Mouse (Mus musculus) adrenal gland, adult (tissue): Measurements from ENCODE around the gene Bckdhb.
"Not testable (repeated sequence)": the region's sequence is repeated elsewhere in the genome, so short reads cannot be mapped to it uniquely, and the experiment has no call there.

Experiments
- DNase-seq, 2 experiments: peaks; one replicate each; pipeline ENCODE4 v3.0.0; 2022 to 2023; ENCODE audit warnings: low spot score in 1 of 2; ENCODE audit not compliant: inconsistent age in 2 of 2

The Bckdhb gene

DNA sequence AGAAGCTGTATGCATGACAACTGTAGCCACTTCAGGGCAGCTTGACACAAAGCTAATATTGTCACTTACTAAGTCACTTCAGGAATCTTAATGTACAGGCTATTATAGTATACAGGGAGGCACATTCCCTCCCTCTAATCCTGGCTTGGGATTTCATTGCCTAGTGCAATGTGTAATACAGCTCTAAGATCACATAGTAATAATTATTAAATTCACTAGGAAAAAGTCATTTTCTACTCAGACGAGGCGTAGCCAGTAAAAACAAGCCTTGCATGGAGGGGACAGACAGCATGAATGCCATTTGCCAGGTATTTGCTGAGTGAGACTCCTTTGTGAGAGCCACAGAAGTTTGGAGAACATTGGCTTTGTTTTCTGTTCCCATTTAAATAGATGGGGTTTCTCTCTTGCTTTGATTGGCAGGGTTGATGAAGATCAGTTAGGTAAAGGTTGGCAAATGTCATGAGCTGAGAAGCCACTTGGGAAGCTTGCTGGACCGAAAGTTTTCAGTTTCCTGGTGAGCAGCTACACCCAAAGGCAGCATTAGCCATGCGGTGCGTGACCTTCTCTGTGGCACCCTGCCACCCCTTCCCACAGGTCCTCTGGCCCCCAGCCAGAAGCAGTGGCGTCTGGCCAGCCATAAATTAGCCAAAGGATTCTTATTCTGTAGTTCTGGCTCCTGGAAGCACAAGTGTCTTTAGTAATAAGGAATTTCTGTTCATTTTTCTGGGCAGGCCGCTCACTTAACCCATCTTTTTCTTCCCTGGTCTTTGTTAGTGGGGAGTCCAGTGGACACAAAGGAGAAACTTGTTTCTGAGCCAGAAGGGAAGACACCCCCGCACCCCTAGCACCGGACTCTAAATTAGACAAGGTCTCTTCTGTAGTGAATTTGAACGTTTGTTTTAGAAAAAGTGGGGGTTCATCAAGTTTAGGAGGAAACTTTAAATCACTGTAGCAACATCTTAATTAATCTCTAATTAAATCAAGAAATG, 37.4 kb downstream of the Bckdhb start:
- DNase-seq = peak; percentile 69 to 89

DNA sequence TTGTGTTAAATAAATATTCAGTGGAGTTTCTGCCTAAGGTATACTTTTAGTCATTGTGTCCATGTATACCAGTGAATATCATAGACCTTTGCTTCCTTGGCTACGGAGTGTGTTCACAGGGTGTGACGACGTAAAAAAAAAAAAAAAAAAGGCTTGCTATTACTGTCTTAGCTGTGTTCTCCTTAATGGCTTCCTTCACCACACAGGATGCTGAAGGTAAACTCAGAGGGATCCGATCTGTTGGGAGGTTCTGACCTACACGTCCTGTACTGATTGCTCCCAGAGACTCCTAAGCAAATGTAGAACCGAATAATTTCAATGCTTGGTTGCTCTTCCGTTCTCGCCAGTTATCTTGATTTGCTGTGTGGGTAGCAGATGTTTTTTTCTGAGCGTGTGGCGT, 38.4 kb downstream of the Bckdhb start:
- no peak for DNase-seq

DNA sequence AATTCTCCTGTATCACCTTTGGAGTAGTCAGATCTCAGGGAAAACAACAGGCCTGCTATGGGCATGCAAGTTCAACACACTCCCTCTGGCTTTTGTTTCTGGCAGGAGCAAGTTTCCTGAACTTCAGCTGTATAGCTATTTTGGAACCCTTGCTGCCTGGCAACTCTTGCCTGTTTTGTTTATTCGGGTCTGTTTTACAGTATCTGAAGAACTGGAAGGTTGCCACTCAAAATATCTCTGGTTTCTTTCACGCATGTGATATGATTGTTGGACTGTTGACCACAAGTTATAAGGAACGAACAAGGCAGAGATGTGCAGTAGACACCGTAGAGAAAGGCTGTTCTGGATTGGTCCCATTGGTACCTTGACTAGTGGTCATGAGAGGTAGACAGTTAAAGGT, 39.4 kb downstream of the Bckdhb start:
- DNase-seq = no peak

DNA sequence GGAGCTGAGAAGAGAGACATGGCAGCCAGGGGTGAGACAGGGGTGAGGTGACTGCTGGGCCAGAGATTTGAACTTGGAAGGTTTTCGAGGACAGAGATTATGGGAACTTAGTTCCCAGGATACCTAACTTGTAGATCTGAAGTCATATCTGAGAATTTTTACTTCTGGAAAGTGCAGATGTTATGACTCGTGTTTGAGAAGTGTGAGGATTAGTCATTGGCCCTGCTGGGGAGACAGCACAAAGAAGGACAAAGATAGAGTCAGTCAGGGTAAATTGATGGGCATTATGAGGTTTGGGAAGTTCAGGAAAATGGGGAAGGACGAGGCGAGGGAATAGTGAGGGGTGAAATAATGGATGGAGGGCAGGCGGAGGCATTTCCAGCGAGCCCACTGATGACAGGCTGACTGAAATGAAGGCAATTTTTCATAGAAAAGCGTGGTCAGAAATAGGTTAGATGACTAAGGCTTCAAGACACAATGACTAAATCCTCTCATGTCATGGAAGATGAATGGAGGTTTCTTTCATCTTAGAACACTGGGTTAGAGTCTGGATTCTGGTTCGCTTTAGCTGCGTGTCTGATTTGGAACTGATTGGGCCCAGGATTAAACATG, 42.6 kb downstream of the Bckdhb start:
- DNase-seq = peak; percentile 36 to 86

DNA sequence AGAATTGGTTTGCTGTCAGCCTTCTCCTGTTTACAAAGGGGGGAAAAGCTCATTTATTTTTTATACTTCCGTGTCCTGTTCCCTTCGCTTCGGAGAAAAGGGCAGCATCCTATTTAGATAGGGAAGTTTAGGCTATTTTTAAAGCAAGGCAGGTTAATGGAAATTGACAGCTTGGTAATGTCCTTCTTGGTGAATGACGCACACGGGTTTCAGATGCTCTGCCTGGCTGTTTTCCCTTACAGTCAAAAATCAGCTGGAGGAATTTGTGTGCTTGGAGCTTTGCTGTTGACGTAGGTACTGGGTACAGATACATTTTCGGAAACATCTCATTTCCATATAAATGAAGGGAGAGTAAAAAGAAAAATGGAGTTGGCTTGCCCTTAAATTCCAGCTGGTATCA, 44.4 kb downstream of the Bckdhb start:
- no peak for DNase-seq

DNA sequence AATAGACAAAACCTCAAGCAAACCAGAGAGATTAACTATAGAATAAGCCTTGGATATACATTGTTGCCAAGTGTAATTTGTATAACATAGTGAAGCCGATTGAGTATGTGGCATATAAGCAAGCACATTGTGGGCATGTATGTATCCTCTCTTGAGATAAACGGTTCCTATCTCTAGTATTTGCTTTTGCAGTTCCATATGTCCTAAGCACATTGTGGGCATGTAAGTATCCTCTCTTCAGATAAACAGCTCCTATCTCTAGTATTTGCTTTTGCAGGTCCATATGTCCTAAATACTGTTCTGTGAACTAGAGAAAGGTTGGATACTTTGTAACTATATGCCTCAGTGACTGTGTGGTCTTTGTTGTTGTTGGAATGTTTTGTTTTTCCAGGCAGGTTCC, 48.5 kb downstream of the Bckdhb start:
- no peak for DNase-seq

DNA sequence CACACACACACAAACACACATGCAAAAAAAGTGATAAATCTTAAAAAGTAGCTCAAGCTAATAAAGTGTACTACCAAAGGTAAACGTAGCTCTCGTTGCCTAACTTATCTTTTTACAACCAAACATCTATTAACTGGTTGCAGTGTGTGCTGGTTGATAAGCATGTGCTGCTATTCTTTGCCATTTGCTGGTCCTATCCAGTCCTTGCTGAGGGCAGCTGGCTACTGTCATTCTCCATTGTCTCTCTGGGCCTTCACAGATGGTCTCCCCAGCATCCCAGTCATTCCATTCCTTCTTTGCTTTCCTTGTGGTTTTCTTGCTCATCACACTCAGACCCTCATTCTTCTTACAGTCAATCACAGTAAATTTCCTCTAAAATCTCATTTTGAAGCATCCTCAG, 50.9 kb downstream of the Bckdhb start:
- DNase-seq = no peak

DNA sequence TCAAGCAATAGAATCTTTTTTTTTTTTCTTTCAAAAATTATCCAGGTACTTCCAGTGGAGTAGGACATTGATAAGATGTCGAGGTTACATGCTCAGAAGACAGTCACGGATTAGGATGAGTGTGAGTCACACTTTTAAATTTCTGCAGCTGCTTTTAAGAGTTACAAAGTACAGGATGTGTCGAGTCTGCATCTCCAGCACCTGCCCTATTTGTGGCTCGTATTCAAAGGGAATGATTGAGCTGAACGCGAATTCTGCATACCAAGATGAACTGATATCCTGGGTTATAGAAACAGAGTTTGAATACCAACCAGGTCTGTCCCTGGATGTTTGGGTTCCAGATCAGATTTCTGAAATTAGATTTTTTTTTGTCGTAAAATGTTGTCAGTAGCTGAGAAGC, 56.3 kb downstream of the Bckdhb start:
- DNase-seq = no peak

DNA sequence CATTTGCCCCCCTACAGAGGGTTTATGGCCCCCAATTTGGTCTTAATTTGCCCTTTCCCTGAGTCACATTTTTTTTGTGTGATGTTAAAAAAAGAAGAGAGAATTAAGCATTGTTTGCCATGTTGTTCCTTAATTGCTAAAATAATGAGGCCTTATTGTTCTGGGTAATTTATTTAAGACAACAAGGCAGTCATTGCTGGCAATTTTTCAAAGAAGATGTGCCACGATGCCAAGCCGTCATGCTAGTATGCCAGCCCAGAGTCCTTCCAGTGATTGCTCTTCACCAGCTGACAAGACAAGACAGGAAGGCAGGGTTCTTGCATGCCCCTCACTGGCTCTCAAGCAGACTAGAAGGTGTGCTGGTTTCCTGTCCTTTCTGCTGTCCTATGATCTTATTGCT, 84.0 kb downstream of the Bckdhb start:
- DNase-seq = no peak

DNA sequence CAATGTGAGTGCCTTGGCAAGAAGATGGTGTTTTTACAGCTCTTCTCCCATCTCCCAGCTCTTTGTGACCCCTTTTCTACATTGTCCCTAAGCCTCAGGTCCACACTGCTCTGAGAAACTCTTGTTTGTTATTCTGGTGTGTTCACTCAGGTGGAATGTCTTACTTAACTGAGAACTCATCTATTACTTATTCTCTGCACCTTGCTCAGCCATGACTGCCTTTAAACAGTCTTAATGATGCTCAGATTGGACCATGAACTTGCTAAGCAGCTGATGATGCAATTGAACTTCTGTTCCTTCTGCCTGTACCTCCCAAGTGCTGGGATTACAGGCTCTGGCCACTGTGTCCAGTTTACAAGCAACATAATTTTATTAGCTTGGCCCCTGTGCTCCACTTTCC, 86.2 kb downstream of the Bckdhb start:
- no peak for DNase-seq

DNA sequence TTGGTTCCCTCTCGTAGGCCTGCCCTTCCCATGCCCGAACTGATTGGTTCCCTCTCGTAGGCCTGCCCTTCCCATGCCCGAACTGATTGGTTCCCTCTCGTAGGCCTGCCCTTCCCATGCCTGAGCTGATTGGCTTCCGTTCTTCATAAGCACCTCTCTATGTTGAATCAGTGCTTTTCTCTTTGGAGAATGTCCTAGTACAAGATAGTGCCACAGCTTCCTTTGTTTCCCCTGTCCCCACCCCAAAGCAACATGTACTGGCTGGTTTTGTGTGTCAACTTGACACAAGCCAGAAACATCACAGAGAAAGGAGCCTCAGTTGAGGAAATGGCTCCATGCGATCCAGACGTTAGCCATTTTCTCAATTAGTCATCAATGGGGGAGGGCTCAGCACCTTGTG, 93.2 kb downstream of the Bckdhb start:
- DNase-seq = not testable (repeated sequence)

DNA sequence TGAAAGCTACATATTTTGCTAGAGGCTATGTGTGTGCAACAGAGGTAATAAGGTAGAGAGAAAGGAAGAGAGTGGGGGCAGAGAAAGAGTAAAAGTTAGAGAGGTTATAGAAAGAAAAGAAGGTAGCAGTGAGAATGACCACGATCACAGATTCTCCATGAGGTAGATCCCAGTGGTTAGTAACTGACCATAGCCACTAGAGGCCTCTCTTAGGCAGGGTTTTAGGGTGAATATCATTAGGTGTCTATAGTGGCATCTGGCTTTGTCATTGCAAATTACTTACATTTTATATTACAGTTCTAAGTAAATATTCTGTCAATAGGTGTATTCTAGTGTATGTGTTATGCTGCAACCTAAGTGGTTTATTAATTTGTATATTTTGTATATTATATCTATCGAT, 94.7 kb downstream of the Bckdhb start:
- peak in 1 of 2 experiments; percentile 55 for DNase-seq

DNA sequence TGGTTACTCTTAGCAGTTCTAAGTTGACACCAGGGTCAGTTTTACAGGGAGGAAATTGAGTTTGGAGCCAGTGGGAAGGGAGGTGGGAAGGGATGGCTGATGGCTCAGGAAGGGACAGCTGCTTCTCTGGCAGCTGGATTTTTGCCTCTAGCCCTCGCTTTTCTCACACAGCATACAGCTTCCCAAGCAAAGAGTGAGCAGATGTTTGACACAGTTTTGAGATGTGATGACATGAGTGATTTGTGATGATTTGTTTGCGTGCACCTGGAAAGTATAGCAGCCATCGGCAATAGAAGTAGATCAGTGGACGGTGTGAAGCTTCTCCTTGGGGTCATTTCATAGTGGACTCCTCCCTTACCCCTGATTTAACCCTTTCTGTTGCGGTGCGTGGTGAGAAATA, 96.2 kb downstream of the Bckdhb start:
- DNase-seq = no peak

DNA sequence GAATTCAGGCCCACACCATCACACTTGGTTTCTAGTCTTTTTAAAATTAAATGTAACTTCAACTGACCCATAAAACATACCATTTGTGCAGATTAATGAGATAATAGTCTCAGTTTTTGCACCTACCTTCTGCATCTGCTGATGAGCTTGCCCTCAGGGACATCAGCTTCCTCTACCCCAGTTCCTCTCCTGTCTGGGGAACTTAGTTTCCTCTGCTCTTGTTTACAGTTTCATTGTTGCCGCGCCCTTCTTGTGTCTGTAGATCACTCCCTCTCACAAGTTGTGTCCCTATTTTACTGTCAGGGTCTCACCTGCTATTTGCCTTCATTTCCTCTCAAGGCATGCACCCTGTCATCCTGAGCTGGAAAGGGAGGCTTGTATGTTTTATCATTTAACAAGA, 103.2 kb downstream of the Bckdhb start:
- DNase-seq = no peak

DNA sequence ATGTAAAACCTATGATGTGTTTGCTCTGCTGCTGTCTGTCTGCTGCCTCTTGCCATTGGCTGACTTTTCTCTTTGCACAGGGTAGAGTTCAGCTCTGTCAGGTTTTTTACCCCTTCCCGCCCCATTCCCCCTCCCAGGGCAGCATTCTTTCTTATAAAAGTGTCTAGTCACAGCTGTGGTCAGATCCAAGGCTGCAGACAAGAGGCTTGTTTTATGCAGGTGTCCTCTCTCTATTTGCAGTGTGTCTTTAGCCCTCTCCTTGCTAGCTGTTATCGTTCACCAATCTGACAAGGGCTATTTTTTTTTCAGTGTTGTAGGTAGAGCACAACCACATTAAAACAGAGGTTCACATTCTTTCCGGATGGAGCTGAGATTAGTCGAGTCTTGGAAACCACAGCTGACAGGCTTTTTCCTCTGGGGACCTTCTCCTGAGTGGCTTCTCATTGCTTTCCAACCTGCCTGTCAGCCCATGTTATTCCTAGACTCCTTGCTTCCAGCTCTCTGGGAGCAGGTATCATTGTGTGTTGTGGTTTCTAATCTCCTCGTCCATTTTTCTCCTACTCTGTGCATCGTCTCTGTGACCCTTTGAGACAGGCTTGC, 105.8 kb downstream of the Bckdhb start:
- DNase-seq = no peak

DNA sequence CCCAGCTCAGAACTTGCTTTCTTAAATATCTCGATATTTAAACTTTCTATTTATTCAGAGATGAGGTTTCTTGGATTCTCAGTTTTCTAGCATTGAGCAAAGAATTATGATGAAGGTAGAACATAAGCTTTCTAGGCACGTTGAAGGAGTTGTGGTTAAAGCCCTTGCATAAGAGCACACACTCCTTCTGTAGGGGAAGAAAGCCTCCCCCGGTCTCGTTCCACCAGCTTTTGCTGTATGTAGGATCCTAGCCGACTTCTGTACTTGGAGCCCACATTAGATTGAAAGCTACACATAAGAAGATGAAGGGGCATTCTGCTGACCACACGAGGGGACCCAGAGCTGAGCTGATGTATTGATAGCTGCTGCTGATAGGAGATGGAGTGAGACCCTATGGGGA, 106.5 kb downstream of the Bckdhb start:
- no peak for DNase-seq

DNA sequence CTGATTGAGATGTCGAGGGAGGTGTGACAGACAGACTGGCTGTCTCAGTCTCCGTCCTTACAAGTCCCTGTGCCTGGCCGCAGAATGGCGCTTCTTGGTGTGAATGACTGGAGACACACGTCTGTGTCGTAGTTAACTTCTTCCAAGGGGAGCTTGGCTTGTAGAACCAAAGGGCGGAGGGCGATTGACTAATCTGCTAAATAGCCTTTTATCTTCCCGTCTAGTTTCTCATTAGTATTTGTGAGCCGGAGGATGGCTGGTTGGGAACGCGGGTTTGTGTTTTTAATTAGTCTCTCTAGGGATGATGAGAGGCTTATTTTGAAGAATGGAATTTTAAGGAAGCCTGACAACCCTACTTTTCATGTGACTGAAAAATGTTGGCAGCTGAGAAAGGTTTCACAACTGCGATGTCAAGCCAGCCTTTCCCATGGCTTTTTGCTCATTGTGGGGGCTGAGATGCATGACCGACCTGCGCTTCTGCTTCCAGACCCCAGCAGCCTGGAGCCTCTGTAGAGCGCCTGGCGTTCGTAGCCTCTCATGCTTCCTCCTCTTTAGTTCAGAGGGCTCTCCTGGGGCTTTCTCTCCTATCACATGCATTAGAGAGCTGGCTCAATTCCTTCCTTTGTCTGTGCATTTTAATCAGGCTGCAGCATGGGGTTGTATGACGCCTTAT, 107.9 kb downstream of the Bckdhb start:
- no peak for DNase-seq

DNA sequence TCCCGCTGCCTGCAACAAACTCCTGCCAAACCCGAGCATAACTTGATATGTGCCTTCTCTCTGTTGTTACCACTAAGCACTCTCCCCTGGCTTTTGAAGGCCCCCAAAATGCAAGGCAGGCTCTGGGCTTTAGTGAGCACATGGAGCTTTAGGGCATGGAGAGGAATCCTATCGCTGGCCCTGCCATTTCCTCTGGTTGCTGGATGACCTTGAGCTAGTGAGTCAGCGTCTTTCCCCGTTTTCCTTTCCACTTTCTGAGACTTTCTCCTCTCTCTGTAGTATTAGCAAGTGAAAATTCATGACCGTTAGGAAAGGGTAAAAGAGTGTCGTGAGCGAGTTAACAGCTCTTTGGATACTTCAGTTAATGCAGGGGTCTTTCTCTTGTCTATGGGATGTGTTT, 111.1 kb downstream of the Bckdhb start:
- DNase-seq = peak; percentile 18 to 66

DNA sequence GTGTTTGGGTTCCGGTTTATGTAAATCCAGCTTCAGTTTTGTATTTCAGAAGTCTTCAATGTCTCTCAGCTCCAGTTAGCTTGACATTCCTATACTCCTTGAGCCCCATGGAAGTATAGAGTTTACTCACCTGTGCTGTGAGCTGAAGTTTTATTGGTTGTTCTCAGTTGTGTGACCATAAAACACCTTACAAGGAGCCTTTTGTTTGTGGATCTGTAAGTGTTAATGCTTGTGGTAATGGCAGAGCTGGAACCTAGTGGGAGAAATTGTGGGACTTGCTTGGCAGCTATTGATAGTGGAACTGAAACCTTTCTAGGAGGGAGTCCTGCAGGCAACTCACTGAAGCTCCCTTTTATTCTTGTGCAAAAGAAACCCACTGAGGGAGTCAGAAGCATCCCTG, 112.3 kb downstream of the Bckdhb start:
- no peak for DNase-seq

DNA sequence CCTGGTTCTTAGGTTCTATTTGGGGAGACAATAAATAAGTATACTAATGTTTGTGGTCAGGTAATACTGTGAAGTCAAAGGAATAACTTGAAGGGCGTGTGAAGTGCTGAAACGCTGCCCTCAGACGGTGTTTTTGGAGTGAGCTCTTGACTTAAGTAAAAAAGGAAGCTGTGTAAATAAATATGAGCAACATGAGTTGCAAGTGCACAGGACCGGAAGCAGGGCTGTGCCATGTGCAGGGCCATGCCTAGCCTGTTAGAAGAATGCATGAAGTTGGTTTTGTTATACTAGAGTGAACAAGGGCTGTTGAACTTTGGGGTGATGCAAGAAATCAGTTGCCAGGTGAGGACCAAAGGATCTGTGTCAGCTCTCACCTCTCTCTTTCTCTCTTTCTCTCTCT, 114.0 kb downstream of the Bckdhb start:
- DNase-seq = no peak

DNA sequence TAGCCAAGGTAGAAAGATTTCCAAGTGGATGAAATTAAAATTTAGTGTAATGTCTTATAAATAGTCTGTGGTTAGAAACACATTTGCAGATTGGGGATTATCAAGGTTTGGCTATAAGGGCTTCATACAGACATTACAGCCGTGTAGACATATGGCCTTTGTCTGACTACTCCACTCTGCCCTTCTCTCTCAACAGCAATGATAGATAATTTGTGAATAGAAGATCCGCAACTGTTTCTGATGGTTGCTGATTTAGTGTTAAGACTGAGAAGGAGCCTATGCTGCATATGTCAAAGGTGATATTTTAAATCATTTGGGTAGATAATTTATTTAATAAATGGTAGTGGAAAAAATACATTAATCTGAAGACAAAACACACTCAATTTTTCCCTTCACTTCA, 115.4 kb downstream of the Bckdhb start:
- no peak for DNase-seq
